Mouse (Mus musculus): ENCODE data around the gene Fbxo39.

DNA sequence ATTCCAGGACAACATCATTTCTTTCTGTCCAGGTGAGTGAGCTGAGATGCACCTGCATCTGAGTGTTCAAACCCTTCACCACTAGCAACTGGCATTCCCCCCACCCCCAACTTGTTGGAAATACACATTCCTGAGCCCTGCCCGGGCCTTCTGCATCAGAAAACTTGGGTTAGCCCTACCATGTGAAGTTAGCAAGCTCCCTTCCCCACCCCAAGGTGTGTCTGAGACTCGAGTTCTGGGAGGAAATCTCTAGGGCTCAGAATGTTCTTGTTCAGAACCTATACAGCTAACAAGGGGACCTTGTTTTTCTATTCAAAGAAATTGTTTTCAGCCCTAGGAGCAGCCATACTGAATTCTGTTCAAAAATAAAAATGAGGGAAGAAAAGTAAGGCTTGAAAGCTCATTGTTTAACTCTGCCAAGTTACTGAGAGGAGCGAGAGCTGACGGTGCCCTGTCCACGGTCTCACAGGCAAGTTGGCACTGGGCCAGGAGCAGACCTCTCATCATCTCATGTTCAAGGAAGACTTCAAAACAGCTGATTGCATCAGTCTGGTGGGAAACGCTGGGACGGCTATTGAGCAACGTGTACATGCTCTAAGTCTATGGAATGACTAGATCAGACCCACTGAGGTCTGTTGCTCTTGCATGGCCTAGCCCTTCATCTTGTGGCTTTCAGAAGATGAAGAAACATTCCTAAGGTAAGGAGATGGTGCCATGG is 49.4 kb downstream of the Fbxo39 start:
- TF ChIP-seq CTCF (IDR thresholded peaks at IDR 0.05; ENCODE audit: low read depth) (no peak), EP300 (IDR thresholded peaks at IDR 0.05; ENCODE audit: low read depth) (no peak)
